Mouse (Mus musculus) olfactory bulb, adult 2 months (tissue): Measurements from ENCODE around the gene Gm8369.
"Not testable (repeated sequence)": the region's sequence is repeated elsewhere in the genome, so short reads cannot be mapped to it uniquely, and the experiment has no call there.

ENCODE experiments used
- CTCF ChIP-seq: fragments of 200-500 bp; IDR thresholded peaks from 2 replicates; pipeline ENCODE4 v1.5.1; 2012; ENCODE audit warnings: low read depth, mild to moderate bottlenecking, low read length, moderate library complexity; ENCODE audit not compliant: insufficient read depth
- POLR2A ChIP-seq: fragments of 200-500 bp; IDR thresholded peaks from 2 replicates; pipeline ENCODE4 v1.6.1; 2012; ENCODE audit warnings: mild to moderate bottlenecking, low read depth, low read length, moderate library complexity; ENCODE audit not compliant: insufficient read depth

DNA sequence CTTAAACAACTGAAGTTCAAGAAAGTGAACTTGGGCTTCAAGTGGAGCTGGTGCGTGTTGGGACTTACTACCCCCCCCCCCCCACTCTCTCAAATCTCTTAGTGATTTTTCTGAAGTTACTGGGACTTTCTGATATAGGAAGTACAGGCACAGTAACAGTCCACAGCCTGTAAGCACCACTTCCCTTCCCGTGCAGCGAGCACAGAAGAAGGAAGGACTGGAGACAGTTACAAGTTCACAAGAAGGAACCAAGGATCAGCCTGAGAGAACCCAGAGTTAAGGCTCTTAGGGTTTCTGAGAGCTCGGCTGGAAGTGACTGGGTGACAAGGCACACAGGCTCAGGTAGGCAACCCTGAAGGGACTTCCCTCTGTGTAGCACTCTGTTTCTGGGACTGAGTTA lies 16.5 kb upstream of the Gm8369 start, which contains the start of gene Ms4a6c:
- TF ChIP-seq POLR2A, CTCF: not testable (repeated sequence)
